In genomic region chr7:118266099-118266498, GRCm38 (mm10) we compare ENCODE assay signal across 13 mouse cellular contexts. TPM values are rescaled to one million over a fixed set of nuclear protein-coding genes. Genes with fewer than 3 reads are reported as not detected.
DNase-seq lines count a peak whose midpoint lies in the region; ATAC-seq and TF ChIP-seq lines count a peak whose summit lies in the region.
"Had no signal": no experiment of that assay in that cellular context is flagged by ENCODE, and none has a peak within 500 bp of the region (broad histone marks: within the 10 kb centered on the region; RNA-seq: fewer than 3 reads in every experiment).

No protein-coding gene starts in this region.

- 94% methylated on average over 6 of the region's 6 CpGs for WGBS in kidney, adult 2 months
- 95% methylated on average over 6 of the region's 6 CpGs for WGBS in midbrain, embryonic 16.5 days
- 96% methylated on average over 6 of the region's 6 CpGs for WGBS in midbrain, embryonic 13.5 days

- H3K9ac ChIP-seq in midbrain, embryonic 16.5 days (ENCODE audit: low read depth, low read length) = no peak overlapping the region
- no peak overlapping the region for H3K9ac ChIP-seq in midbrain, embryonic 13.5 days (replicated peaks)
- H3K9ac ChIP-seq: hindbrain, embryonic 14.5 days had no signal

- ATAC-seq in megakaryocyte progenitor cell, adult 5-6 weeks (replicated peaks; ENCODE audit: poor library complexity) = peak; percentile 91
- ATAC-seq in midbrain, embryonic 16.5 days = no peak
- no peak for ATAC-seq in midbrain, embryonic 13.5 days
- ATAC-seq: forebrain, embryonic 16.5 days had no signal

- H3K27me3 ChIP-seq in kidney, adult 2 months (replicated peaks; ENCODE audit: control insufficient read depth, insufficient read depth, low read length) = no peaks in the 10 kb centered on the region
- H3K27me3 ChIP-seq in midbrain, embryonic 16.5 days (ENCODE audit: control insufficient read depth, insufficient read depth, low read depth, low read length) = no peaks in the 10 kb centered on the region
- no peaks in the 10 kb centered on the region for H3K27me3 ChIP-seq in midbrain, embryonic 13.5 days

- no peak overlapping the region for H3K4me3 ChIP-seq in kidney, adult 2 months (ENCODE audit: insufficient read depth, low read depth, low read length)
- H3K4me3 ChIP-seq in midbrain, embryonic 16.5 days (ENCODE audit: low read depth, low read length) = no peak overlapping the region
- no peak overlapping the region for H3K4me3 ChIP-seq in midbrain, embryonic 13.5 days (replicated peaks)

- no peaks in the 10 kb centered on the region for H3K9me3 ChIP-seq in midbrain, embryonic 16.5 days (replicated peaks; ENCODE audit: control insufficient read depth, low read length, poor library complexity, severe bottlenecking)
- no peaks in the 10 kb centered on the region for H3K9me3 ChIP-seq in midbrain, embryonic 13.5 days

- DNase-seq in ovary, adult 18-20 months (ENCODE audit: low spot score) = peak; percentile 67
- DNase-seq in ovary, postnatal 10 days (ENCODE audit: low spot score) = no peak
- DNase-seq in cerebellum, adult 11-12 months = peak; percentile 87
- DNase-seq in gastrocnemius, postnatal 25 days = peak; percentile 61
- DNase-seq in kidney, adult 2 months = no peak
- DNase-seq: right cerebral cortex, postnatal 25 days; thymus, adult 18-20 months had no signal

- H3K4me1 ChIP-seq in kidney, adult 2 months (ENCODE audit: control insufficient read depth, insufficient read depth, low read length) = no peaks in the 10 kb centered on the region
- H3K4me1 ChIP-seq in midbrain, embryonic 16.5 days (ENCODE audit: control insufficient read depth, insufficient read depth, low read length) = no peaks in the 10 kb centered on the region
- no peaks in the 10 kb centered on the region for H3K4me1 ChIP-seq in midbrain, embryonic 13.5 days (replicated peaks)

- TF ChIP-seq CTCF in kidney, adult 2 months (conservative IDR thresholded peaks at IDR 0.05; ENCODE audit: insufficient read depth, insufficient read length, low read depth, low read length) = no peak

- H3K27ac ChIP-seq in kidney, adult 2 months (ENCODE audit: insufficient read depth, low read depth, low read length) = no peak overlapping the region
- no peak overlapping the region for H3K27ac ChIP-seq in midbrain, embryonic 16.5 days (ENCODE audit: low read length)
- no peak overlapping the region for H3K27ac ChIP-seq in midbrain, embryonic 13.5 days
- H3K27ac ChIP-seq: hindbrain, embryonic 14.5 days; kidney, postnatal 0 days had no signal

- no peaks in the 10 kb centered on the region for H3K36me3 ChIP-seq in kidney, adult 2 months (ENCODE audit: control insufficient read depth, insufficient read depth, low read length)
- H3K36me3 ChIP-seq in midbrain, embryonic 16.5 days (ENCODE audit: control insufficient read depth, insufficient read depth, low read length) = no peaks in the 10 kb centered on the region
- no peaks in the 10 kb centered on the region for H3K36me3 ChIP-seq in midbrain, embryonic 13.5 days

- H3K4me2 ChIP-seq in midbrain, embryonic 16.5 days (ENCODE audit: low read length) = no peak overlapping the region
- no peak overlapping the region for H3K4me2 ChIP-seq in midbrain, embryonic 13.5 days (replicated peaks)
- H3K4me2 ChIP-seq: hindbrain, embryonic 14.5 days had no signal

- no peak for TF ChIP-seq POLR2A in kidney, adult 2 months (IDR thresholded peaks at IDR 0.05; ENCODE audit: low read depth, low read length)

RNA-seq across cellular contexts. Expression of gene Smg1, which starts 22.6 kb away (rescaled TPM):
- 10 to 100 TPM; 21.3 to 22.6 TPM for total RNA-seq in gastrocnemius, postnatal 25 days (2021)
- 46.1 and 59.4 TPM in 2 replicates for total RNA-seq in megakaryocyte progenitor cell, adult 5-6 weeks (2015)
- total RNA-seq in megakaryocyte progenitor cell, adult 5-6 weeks (2017) = 36.5 and 48.0 TPM in 2 replicates
- 15.5 and 17.8 TPM in 2 replicates for polyA plus RNA-seq in kidney, adult 2 months (2012; rRNA removed)
- 16.0 and 19.3 TPM in 2 replicates for polyA plus RNA-seq in midbrain, embryonic 16.5 days (2015; fragmentation: Nextera tagmentation; extraction: Ambion mirVana)
- 19.0 and 21.1 TPM in 2 replicates for polyA plus RNA-seq in midbrain, embryonic 13.5 days (2015; fragmentation: Nextera tagmentation; extraction: Ambion mirVana)

Comparison
In these comparisons a context has a peak if more than half of its experiments do, and no peak if none do; other contexts are left out.
1. DNase-seq: peak in ovary, adult 18-20 months (single experiment), cerebellum, adult 11-12 months (single experiment) and gastrocnemius, postnatal 25 days (single experiment); none in ovary, postnatal 10 days (single experiment) and kidney, adult 2 months (single experiment).